Comparison of ENCODE assay signal across 8 mouse cellular contexts in genomic region chr1:55088611-55089497, GRCm38 (mm10). TPM values are rescaled to one million over a fixed set of nuclear protein-coding genes. Genes with fewer than 3 reads are reported as not detected.
DNase-seq lines count a peak whose midpoint lies in the region; ATAC-seq lines count a peak whose summit lies in the region.

No protein-coding gene starts in this region.

- intact Hi-C loops in heart, postnatal 10 days (cut with DNase I), result loop anchor here (5.0 kb wide), 2 partner anchors 138 to 293 kb away; partner anchors contain the start of gene Rftn2

- peaks cover 4 to 30% of the 10 kb centered on the region in 2 experiments for H3K4me1 ChIP-seq in heart, embryonic 14.5 days (ENCODE audit: control insufficient read depth in 2 of 2, insufficient read depth in 2 of 2, low read length in 2 of 2)
- peaks cover 48% of the 10 kb centered on the region for H3K4me1 ChIP-seq in hindbrain, embryonic 10.5 days (replicated peaks)
- H3K4me1 ChIP-seq in midbrain, embryonic 10.5 days, result peaks cover 50% of the 10 kb centered on the region

- DNase-seq in heart, postnatal 10 days, result no peak
- peak; percentile 22 for DNase-seq in Muller cell, postnatal 12 days (ENCODE audit: inconsistent ontology term)
- DNase-seq in hindbrain, embryonic 10.5 days (ENCODE audit: low spot score), result no peak
- DNase-seq in midbrain, embryonic 10.5 days (ENCODE audit: low spot score), result no peak
- DNase-seq in left cerebral cortex, adult 9 months (ENCODE audit: low spot score in 2 of 2), result no peak
- no peak for DNase-seq in MN1 (ENCODE audit: low spot score)

- H3K36me3 ChIP-seq in heart, embryonic 14.5 days (ENCODE audit: control insufficient read depth, insufficient read depth, low read length), result peaks cover 60% of the 10 kb centered on the region
- peaks cover 64% of the 10 kb centered on the region for H3K36me3 ChIP-seq in hindbrain, embryonic 10.5 days
- peaks cover 68% of the 10 kb centered on the region for H3K36me3 ChIP-seq in midbrain, embryonic 10.5 days

- H3K27ac ChIP-seq in heart, embryonic 14.5 days (replicated peaks in 1 of 2; ENCODE audit: control insufficient read depth in 1 of 2, insufficient read depth in 1 of 2, low read depth in 2 of 2, low read length in 2 of 2), result peak overlapping the region; percentile 84 to 97
- peak overlapping the region; percentile 98 for H3K27ac ChIP-seq in hindbrain, embryonic 10.5 days
- H3K27ac ChIP-seq in midbrain, embryonic 10.5 days (replicated peaks), result peak overlapping the region; percentile 99

- ATAC-seq in heart, embryonic 14.5 days (ENCODE audit: insufficient number of reproducible peaks, insufficient read depth, low FRiP score, low read depth), result no peak
- no peak for ATAC-seq in erythroid progenitor cell, adult 5-6 weeks (replicated peaks; ENCODE audit: low FRiP score, poor library complexity, severe bottlenecking)

- 6% methylated on average over 16 of the region's 16 CpGs for WGBS in heart, embryonic 14.5 days
- 9% methylated on average over 16 of the region's 16 CpGs for WGBS in hindbrain, embryonic 10.5 days
- WGBS in midbrain, embryonic 10.5 days, result 13% methylated on average over 16 of the region's 16 CpGs

- H3K27me3 ChIP-seq in heart, embryonic 14.5 days (ENCODE audit: control insufficient read depth, insufficient read depth, low read length), result no peaks in the 10 kb centered on the region
- no peaks in the 10 kb centered on the region for H3K27me3 ChIP-seq in hindbrain, embryonic 10.5 days (ENCODE audit: insufficient read depth, poor library complexity, severe bottlenecking)
- no peaks in the 10 kb centered on the region for H3K27me3 ChIP-seq in midbrain, embryonic 10.5 days (ENCODE audit: low read depth, poor library complexity, severe bottlenecking)

- H3K4me2 ChIP-seq in heart, embryonic 14.5 days (ENCODE audit: low read length), result peak overlapping the region; percentile 86

- no peaks in the 10 kb centered on the region for H3K9me3 ChIP-seq in heart, embryonic 14.5 days (ENCODE audit: control insufficient read depth, low read length)
- no peaks in the 10 kb centered on the region for H3K9me3 ChIP-seq in hindbrain, embryonic 10.5 days
- no peaks in the 10 kb centered on the region for H3K9me3 ChIP-seq in midbrain, embryonic 10.5 days (replicated peaks)

- peak overlapping the region; percentile 93 for H3K9ac ChIP-seq in heart, embryonic 14.5 days (ENCODE audit: low read length)

- peak overlapping the region; percentile 92 to 95 for H3K4me3 ChIP-seq in heart, embryonic 14.5 days (ENCODE audit: control insufficient read depth in 1 of 2, insufficient read depth in 1 of 2, low read depth in 1 of 2, low read length in 2 of 2)
- peak overlapping the region; percentile 93 for H3K4me3 ChIP-seq in hindbrain, embryonic 10.5 days
- peak overlapping the region; percentile 93 for H3K4me3 ChIP-seq in midbrain, embryonic 10.5 days

RNA-seq across cellular contexts. Expression of gene Hspd1, which starts 0.8 kb away (rescaled TPM):
- 380 and 382 TPM in 2 replicates for polyA plus RNA-seq in heart, embryonic 14.5 days (2014; fragmentation: Nextera tagmentation; extraction: Ambion mirVana)
- 100 to 1,000 TPM; 352 to 382 TPM for total RNA-seq in heart, postnatal 10 days (2021)
- 325 and 525 TPM in 2 replicates for polyA plus RNA-seq in hindbrain, embryonic 10.5 days (2016; fragmentation: Nextera tagmentation; extraction: Ambion mirVana)
- polyA plus RNA-seq in midbrain, embryonic 10.5 days (2016; fragmentation: Nextera tagmentation; extraction: Ambion mirVana), result 480 and 571 TPM in 2 replicates
- total RNA-seq in erythroid progenitor cell, adult 5-6 weeks (2015; ENCODE audit: low replicate concordance), result 21.3 and 49.9 TPM in 2 replicates
- total RNA-seq in erythroid progenitor cell, adult 5-6 weeks (2017; ENCODE audit: low replicate concordance), result 35.6 and 60.8 TPM in 2 replicates

RNA-seq across cellular contexts. Expression of gene Hspe1, which starts 0.9 kb away (rescaled TPM):
- polyA plus RNA-seq in heart, embryonic 14.5 days (2014; fragmentation: Nextera tagmentation; extraction: Ambion mirVana), result 334 and 337 TPM in 2 replicates
- total RNA-seq in heart, postnatal 10 days (2021), result 100 to 1,000 TPM; 123 to 130 TPM
- 452 and 562 TPM in 2 replicates for polyA plus RNA-seq in hindbrain, embryonic 10.5 days (2016; fragmentation: Nextera tagmentation; extraction: Ambion mirVana)
- polyA plus RNA-seq in midbrain, embryonic 10.5 days (2016; fragmentation: Nextera tagmentation; extraction: Ambion mirVana), result 477 and 642 TPM in 2 replicates
- total RNA-seq in erythroid progenitor cell, adult 5-6 weeks (2015; ENCODE audit: low replicate concordance), result 63.4 and 84.3 TPM in 2 replicates
- 40.1 and 54.0 TPM in 2 replicates for total RNA-seq in erythroid progenitor cell, adult 5-6 weeks (2017; ENCODE audit: low replicate concordance)

RNA-seq across cellular contexts. Expression of gene Coq10b, which starts 36.3 kb away (rescaled TPM):
- 18.8 and 21.4 TPM in 2 replicates for polyA plus RNA-seq in heart, embryonic 14.5 days (2014; fragmentation: Nextera tagmentation; extraction: Ambion mirVana)
- total RNA-seq in heart, postnatal 10 days (2021), result 10 to 100 TPM; 34.8 to 38.7 TPM
- 26.4 and 29.3 TPM in 2 replicates for polyA plus RNA-seq in hindbrain, embryonic 10.5 days (2016; fragmentation: Nextera tagmentation; extraction: Ambion mirVana)
- 24.1 and 27.1 TPM in 2 replicates for polyA plus RNA-seq in midbrain, embryonic 10.5 days (2016; fragmentation: Nextera tagmentation; extraction: Ambion mirVana)
- 12.6 and 21.0 TPM in 2 replicates for total RNA-seq in erythroid progenitor cell, adult 5-6 weeks (2015; ENCODE audit: low replicate concordance)
- total RNA-seq in erythroid progenitor cell, adult 5-6 weeks (2017; ENCODE audit: low replicate concordance), result 10.1 and 26.6 TPM in 2 replicates

RNA-seq across cellular contexts. Expression of gene Mob4, which starts 42.2 kb away (rescaled TPM):
- polyA plus RNA-seq in heart, embryonic 14.5 days (2014; fragmentation: Nextera tagmentation; extraction: Ambion mirVana), result 121 and 122 TPM in 2 replicates
- 10 to 100 TPM; 43.2 to 46.2 TPM for total RNA-seq in heart, postnatal 10 days (2021)
- polyA plus RNA-seq in hindbrain, embryonic 10.5 days (2016; fragmentation: Nextera tagmentation; extraction: Ambion mirVana), result 117 and 138 TPM in 2 replicates
- 129 and 135 TPM in 2 replicates for polyA plus RNA-seq in midbrain, embryonic 10.5 days (2016; fragmentation: Nextera tagmentation; extraction: Ambion mirVana)
- total RNA-seq in erythroid progenitor cell, adult 5-6 weeks (2015; ENCODE audit: low replicate concordance), result 31.9 and 42.2 TPM in 2 replicates
- 46.0 and 70.0 TPM in 2 replicates for total RNA-seq in erythroid progenitor cell, adult 5-6 weeks (2017; ENCODE audit: low replicate concordance)
